Mouse (Mus musculus): ENCODE results near the gene Msn. TPM values are rescaled to one million over a fixed set of nuclear protein-coding genes. Genes with fewer than 3 reads are reported as not detected.

Msn gene
- total RNA-seq (2014; rRNA removed), result 12.6 and 19.7 TPM in 2 replicates
- 20.6 and 25.1 TPM in 2 replicates for polyA plus RNA-seq (2015; fragmentation: Nextera tagmentation; extraction: Ambion mirVana)

- DNase-seq (no peak), ATAC-seq (peak; percentile 75)
- no peak for TF ChIP-seq CTCF (IDR thresholded peaks at IDR 0.05; ENCODE audit: low read depth)
- H3K9ac ChIP-seq, result no peak within 1 kb of the TSS
- H3K27me3 ChIP-seq (ENCODE audit: insufficient read depth, low read length), result no peaks in the 10 kb centered on the region
- H3K4me1 ChIP-seq (ENCODE audit: insufficient read depth), result no peaks in the 10 kb centered on the region
- peak within 1 kb of the TSS; percentile 55 for H3K4me2 ChIP-seq (ENCODE audit: low read depth)
- no peak within 1 kb of the TSS for H3K27ac ChIP-seq (ENCODE audit: low read depth, low read length)
- H3K36me3 ChIP-seq (ENCODE audit: insufficient read depth), result no peaks in the 10 kb centered on the region
- WGBS, result 22% methylated on average over 44 of the region's 44 CpGs
- H3K9me3 ChIP-seq (ENCODE audit: low read length), result no peaks in the 10 kb centered on the region
- H3K4me3 ChIP-seq (ENCODE audit: low read depth, low read length), result peak within 1 kb of the TSS; percentile 38
Measured at GRCm38 (mm10) chrX:96095509-96096499, at the start of gene Msn. TSS of gene Msn (plus strand) at chrX:96096042.

GRCm38 (mm10) chrX:96052798-96053197 lies 43.0 kb upstream of the Msn start:
- Histone ChIP-seq H3K9me3 (ENCODE audit: low read length) (no peaks in the 10 kb centered on the region), H3K4me3 (ENCODE audit: low read depth, low read length) (no peak overlapping the region), H3K36me3 (ENCODE audit: insufficient read depth) (no peaks in the 10 kb centered on the region), H3K27me3 (ENCODE audit: insufficient read depth, low read length) (no peaks in the 10 kb centered on the region), H3K4me2 (ENCODE audit: low read depth) (no peak overlapping the region), H3K4me1 (ENCODE audit: insufficient read depth) (no peaks in the 10 kb centered on the region), H3K27ac (ENCODE audit: low read depth, low read length) (no peak overlapping the region), H3K9ac (no peak overlapping the region)
- 85% methylated on average over 1 of the region's 1 CpGs for WGBS
- ATAC-seq (no peak), DNase-seq (no peak)
- no peak for TF ChIP-seq CTCF (IDR thresholded peaks at IDR 0.05; ENCODE audit: low read depth)

GRCm38 (mm10) chrX:96077747-96078146 lies 18.1 kb upstream of the Msn start:
- TF ChIP-seq CTCF (IDR thresholded peaks at IDR 0.05; ENCODE audit: low read depth), result no peak
- DNase-seq, result no peak
- Histone ChIP-seq H3K27me3 (ENCODE audit: insufficient read depth, low read length) (no peaks in the 10 kb centered on the region), H3K27ac (ENCODE audit: low read depth, low read length) (no peak overlapping the region), H3K4me3 (ENCODE audit: low read depth, low read length) (no peak overlapping the region), H3K4me2 (ENCODE audit: low read depth) (no peak overlapping the region), H3K36me3 (ENCODE audit: insufficient read depth) (no peaks in the 10 kb centered on the region), H3K4me1 (ENCODE audit: insufficient read depth) (no peaks in the 10 kb centered on the region), H3K9me3 (ENCODE audit: low read length) (no peaks in the 10 kb centered on the region), H3K9ac (no peak overlapping the region)
- no peak for ATAC-seq

- TF ChIP-seq CTCF (IDR thresholded peaks at IDR 0.05; ENCODE audit: low read depth), result no peak
- H3K27me3 ChIP-seq (ENCODE audit: insufficient read depth, low read length), result no peaks in the 10 kb centered on the region
- H3K9ac ChIP-seq, result no peak overlapping the region
- no peak for DNase-seq
- H3K4me1 ChIP-seq (ENCODE audit: insufficient read depth), result no peaks in the 10 kb centered on the region
- no peak overlapping the region for H3K27ac ChIP-seq (ENCODE audit: low read depth, low read length)
- ATAC-seq, result no peak
- WGBS, result 15% methylated on average over 2 of the region's 2 CpGs
- no peak overlapping the region for H3K4me2 ChIP-seq (ENCODE audit: low read depth)
- H3K4me3 ChIP-seq (ENCODE audit: low read depth, low read length), result no peak overlapping the region
- no peaks in the 10 kb centered on the region for H3K9me3 ChIP-seq (ENCODE audit: low read length)
- no peaks in the 10 kb centered on the region for H3K36me3 ChIP-seq (ENCODE audit: insufficient read depth)
Measured at GRCm38 (mm10) chrX:96086259-96086658, 9.6 kb upstream of the Msn start.

- Histone ChIP-seq H3K27ac (ENCODE audit: low read depth, low read length) (no peak overlapping the region), H3K36me3 (ENCODE audit: insufficient read depth) (no peaks in the 10 kb centered on the region), H3K4me1 (ENCODE audit: insufficient read depth) (no peaks in the 10 kb centered on the region), H3K9ac (no peak overlapping the region), H3K4me2 (ENCODE audit: low read depth) (peak overlapping the region; percentile 55), H3K9me3 (ENCODE audit: low read length) (no peaks in the 10 kb centered on the region), H3K4me3 (ENCODE audit: low read depth, low read length) (peak overlapping the region; percentile 38), H3K27me3 (ENCODE audit: insufficient read depth, low read length) (no peaks in the 10 kb centered on the region)
- TF ChIP-seq CTCF (IDR thresholded peaks at IDR 0.05; ENCODE audit: low read depth), result no peak
- WGBS, result 32% methylated on average over 15 of the region's 15 CpGs
- ATAC-seq (peak; percentile 49), DNase-seq (no peak)
Measured at GRCm38 (mm10) chrX:96096513-96097210, 820 bp downstream of the Msn start.

- no peak for DNase-seq
- Histone ChIP-seq H3K27me3 (ENCODE audit: insufficient read depth, low read length) (no peaks in the 10 kb centered on the region), H3K4me3 (ENCODE audit: low read depth, low read length) (no peak overlapping the region), H3K4me2 (ENCODE audit: low read depth) (peak overlapping the region; percentile 55; the same call in 1 of the 2 replicates), H3K27ac (ENCODE audit: low read depth, low read length) (no peak overlapping the region), H3K36me3 (ENCODE audit: insufficient read depth) (no peaks in the 10 kb centered on the region), H3K9me3 (ENCODE audit: low read length) (no peaks in the 10 kb centered on the region), H3K9ac (no peak overlapping the region), H3K4me1 (ENCODE audit: insufficient read depth) (no peaks in the 10 kb centered on the region)
- no peak for TF ChIP-seq CTCF (IDR thresholded peaks at IDR 0.05; ENCODE audit: low read depth)
- no peak for ATAC-seq
- 41% methylated on average over 5 of the region's 5 CpGs for WGBS
Measured at GRCm38 (mm10) chrX:96097491-96097970, 1.7 kb downstream of the Msn start.

Data from forebrain, postnatal 0 days (tissue).